Mouse (Mus musculus) CD4-positive, CD25-positive, alpha-beta regulatory T cell, adult 2 months (primary cell): ENCODE data around the gene Vmn2r99.

ENCODE experiments used
- DNase-seq: peaks from one replicate; pipeline ENCODE4 v3.0.0-alpha.2; 2012; ENCODE audit warnings: low read depth, low spot score

The Vmn2r99 gene

GRCm38 (mm10) chr17:19361649-19362048, at the start of gene Vmn2r99:
Gene Vmn2r99 (plus strand): TSS chr17:19361949.
- DNase-seq, result no peak

DNA sequence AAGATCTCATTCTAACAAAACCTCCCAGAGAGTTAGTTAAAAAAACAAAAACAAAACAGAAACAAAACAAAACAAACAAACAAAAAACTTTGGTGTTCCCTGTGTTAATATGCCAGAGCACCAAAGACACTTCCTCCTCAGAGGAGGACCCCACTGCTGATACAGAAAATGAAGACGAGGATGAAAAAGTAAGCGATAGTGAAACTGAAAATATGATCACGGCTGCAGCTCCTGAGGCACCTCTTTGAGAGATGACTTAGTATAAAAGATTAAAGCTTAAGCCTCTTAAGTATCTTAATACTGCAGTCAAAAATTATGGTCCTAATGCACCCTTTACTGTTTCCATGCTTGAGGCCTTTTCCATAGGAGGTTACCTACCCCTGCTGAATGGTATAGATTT, 75.9 kb downstream of the Vmn2r99 start:
- DNase-seq, result peak; percentile 5

GRCm38 (mm10) chr17:19444932-19445331, 83.2 kb downstream of the Vmn2r99 start:
- DNase-seq, result no peak
